Mouse (Mus musculus) testis, adult 2 months (tissue): ENCODE measurements around the gene Ufsp1. TPM values are rescaled to one million over a fixed set of nuclear protein-coding genes. Genes with fewer than 3 reads are reported as not detected.
"Not testable (repeated sequence)": the region's sequence is repeated elsewhere in the genome, so short reads cannot be mapped to it uniquely, and the experiment has no call there.

Experiments
- H3K27ac ChIP-seq: fragments of 200-500 bp; 2 replicates; pipeline ENCODE4 v1.5.1; 2012; ENCODE audit warnings: low read depth, low read length; ENCODE audit not compliant: control insufficient read depth, insufficient read depth
- H3K27me3 ChIP-seq: fragments of 200-500 bp; 2 replicates; pipeline ENCODE4 v1.6.1; 2012; ENCODE audit warnings: mild to moderate bottlenecking, low read length, moderate library complexity; ENCODE audit not compliant: control insufficient read depth, insufficient read depth
- H3K36me3 ChIP-seq: fragments of 200-500 bp; 2 replicates; pipeline ENCODE4 v1.6.1; 2012; ENCODE audit warnings: mild to moderate bottlenecking, low read length; ENCODE audit not compliant: control insufficient read depth, insufficient read depth
- H3K4me1 ChIP-seq: fragments of 200-500 bp; 2 replicates; pipeline ENCODE4 v1.6.1; 2012; ENCODE audit warnings: low read length; ENCODE audit not compliant: control insufficient read depth, insufficient read depth
- H3K4me3 ChIP-seq: fragments of 200-500 bp; 2 replicates; pipeline ENCODE4 v1.5.1; 2012; ENCODE audit warnings: low read depth, mild to moderate bottlenecking, low read length, moderate library complexity, mixed read lengths; ENCODE audit not compliant: control insufficient read depth
- CTCF ChIP-seq: fragments of 200-500 bp; IDR thresholded peaks from 2 replicates; pipeline ENCODE4 v1.5.1; 2012; ENCODE audit warnings: low read depth, mild to moderate bottlenecking, inconsistent platforms, low read length, moderate library complexity; ENCODE audit not compliant: control insufficient read depth, insufficient read depth, insufficient replicate concordance
- POLR2A ChIP-seq: fragments of 200-500 bp; IDR thresholded peaks from 2 replicates; pipeline ENCODE4 v1.6.1; 2012; ENCODE audit warnings: low read depth, mild to moderate bottlenecking, inconsistent platforms, low read length, moderate library complexity; ENCODE audit not compliant: control insufficient read depth
- polyA plus RNA-seq: library from polyadenylated mRNA; depleted of rRNA; stranded (reverse); fragments of >200 nt; gene quantifications from 2 replicates; pipeline ENCODE4 v1.2.3, GENCODE M21; 2012; rRNA removed

The Ufsp1 gene
- 1.6 and 1.7 TPM in 2 replicates for polyA plus RNA-seq

GRCm38 (mm10) chr5:137293839-137294743 lies at the start of gene Ufsp1:
Gene Ufsp1, plus strand, starts transcription at chr5:137294629.
- 0 out of 2 replicates have a peak, but pooled peaks cover under 1% of the 10 kb centered on the region for H3K27me3 ChIP-seq
- H3K27ac ChIP-seq: peak within 1 kb of the TSS; percentile 94
- no peak for TF ChIP-seq CTCF
- TF ChIP-seq POLR2A: peak; percentile 61
- peaks cover 4% of the 10 kb centered on the region for H3K36me3 ChIP-seq
- peaks cover 19% of the 10 kb centered on the region for H3K4me1 ChIP-seq
- peak within 1 kb of the TSS; percentile 88 for H3K4me3 ChIP-seq

GRCm38 (mm10) chr5:137263897-137264720 lies 30.3 kb upstream of the Ufsp1 start:
- Histone ChIP-seq H3K4me3 (no peak overlapping the region), H3K4me1 (peaks cover 2% of the 10 kb centered on the region), H3K36me3 (no peaks in the 10 kb centered on the region), H3K27ac (no peak overlapping the region), H3K27me3 (no peaks in the 10 kb centered on the region)
- no peak for TF ChIP-seq POLR2A
- TF ChIP-seq CTCF: no peak

GRCm38 (mm10) chr5:137264787-137265186 lies 29.6 kb upstream of the Ufsp1 start:
- TF ChIP-seq POLR2A (no peak), CTCF (no peak)
- Histone ChIP-seq H3K27me3 (no peaks in the 10 kb centered on the region), H3K36me3 (no peaks in the 10 kb centered on the region), H3K4me3 (no peak overlapping the region), H3K4me1 (peaks cover 2% of the 10 kb centered on the region), H3K27ac (no peak overlapping the region)

GRCm38 (mm10) chr5:137268131-137268910 lies 26.1 kb upstream of the Ufsp1 start:
- TF ChIP-seq CTCF (no peak), POLR2A (no peak)
- Histone ChIP-seq H3K36me3 (no peaks in the 10 kb centered on the region), H3K27me3 (no peaks in the 10 kb centered on the region), H3K4me3 (no peak overlapping the region), H3K4me1 (peaks cover 2% of the 10 kb centered on the region), H3K27ac (no peak overlapping the region)

GRCm38 (mm10) chr5:137277360-137278342 lies 16.8 kb upstream of the Ufsp1 start:
- Histone ChIP-seq H3K27me3 (no peaks in the 10 kb centered on the region), H3K4me3 (no peak overlapping the region), H3K4me1 (no peaks in the 10 kb centered on the region), H3K27ac (no peak overlapping the region), H3K36me3 (no peaks in the 10 kb centered on the region)
- no peak for TF ChIP-seq POLR2A
- TF ChIP-seq CTCF: peak; percentile 28; the same call in 1 of the 2 replicates

GRCm38 (mm10) chr5:137284411-137284810 lies 10.0 kb upstream of the Ufsp1 start:
- peaks cover 16% of the 10 kb centered on the region for H3K4me1 ChIP-seq
- not testable (repeated sequence) for H3K4me3 ChIP-seq, H3K27ac ChIP-seq, H3K36me3 ChIP-seq, H3K27me3 ChIP-seq

GRCm38 (mm10) chr5:137285045-137285444 lies 9.4 kb upstream of the Ufsp1 start:
- H3K27ac ChIP-seq: no peak overlapping the region
- no peak for TF ChIP-seq POLR2A
- peak; percentile 60; the same call in 1 of the 2 replicates for TF ChIP-seq CTCF
- 0 out of 2 replicates have a peak, but pooled peaks cover 3% of the 10 kb centered on the region for H3K27me3 ChIP-seq
- no peaks in the 10 kb centered on the region for H3K36me3 ChIP-seq
- peaks cover 16% of the 10 kb centered on the region for H3K4me1 ChIP-seq
- no peak overlapping the region for H3K4me3 ChIP-seq
